Mouse (Mus musculus): Measurements from ENCODE around the gene Map6.

The Map6 gene

DNA sequence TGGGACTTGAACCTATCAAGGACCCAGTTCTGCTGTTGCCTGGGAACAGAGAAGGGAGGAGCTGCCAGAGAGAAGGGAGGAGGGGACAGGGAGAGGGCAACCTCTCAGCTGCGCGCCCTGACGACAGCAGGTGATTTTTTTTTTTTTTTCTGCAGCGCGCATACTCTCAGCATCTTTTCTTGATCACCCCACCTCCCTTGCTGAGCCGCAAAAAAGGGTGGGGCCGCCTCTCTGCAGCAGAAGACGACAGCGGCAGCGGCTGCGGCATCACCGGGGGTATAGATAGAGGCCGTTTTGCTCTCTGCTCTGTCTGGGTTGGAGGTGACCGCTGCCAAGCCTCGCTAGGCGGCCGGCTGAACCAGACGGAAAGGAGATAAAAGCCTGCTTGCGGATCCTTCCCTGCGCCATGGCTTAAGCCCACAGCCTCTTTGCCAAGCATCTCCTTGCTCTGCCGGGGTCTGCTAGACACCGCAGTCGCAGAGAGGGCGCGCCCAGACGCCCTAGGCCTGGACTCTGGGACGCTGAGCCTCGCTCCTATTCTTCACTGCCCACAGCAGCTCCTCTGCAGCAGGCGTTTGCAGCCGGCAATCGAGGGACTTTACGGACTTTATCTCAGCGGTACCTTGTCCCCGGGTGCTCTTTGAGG is at the start of gene Map6:
Gene Map6, plus strand, starts transcription at position 197 of the 646 bp plus-strand sequence.
- DNase-seq, result peak; percentile 84

GRCm38 (mm10) chr7:99224225-99224624 is 43.0 kb upstream of the Map6 start:
- no peak for DNase-seq

- no peak for DNase-seq
Measured at GRCm38 (mm10) chr7:99224648-99225190, 42.5 kb upstream of the Map6 start.

GRCm38 (mm10) chr7:99225421-99225820 is 41.8 kb upstream of the Map6 start:
- DNase-seq, result no peak

DNA sequence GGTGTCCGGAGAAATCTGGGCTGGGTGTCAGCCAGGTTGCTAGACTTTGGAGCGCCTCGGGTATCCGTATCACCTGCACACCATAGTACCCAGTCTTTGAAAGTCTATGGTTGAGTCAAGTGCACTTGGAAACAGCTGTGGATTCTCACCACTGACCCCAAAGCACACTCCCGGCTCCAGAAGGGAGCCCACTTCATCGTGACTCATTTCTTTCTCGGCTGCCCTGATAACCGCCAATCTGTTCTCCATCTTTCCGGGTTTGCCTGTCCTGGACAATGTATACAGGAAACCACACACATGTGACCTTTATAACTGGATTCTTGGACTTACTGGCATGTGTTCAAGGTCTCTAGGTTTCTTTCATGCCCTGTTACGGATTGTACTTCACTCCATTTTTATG is 40.6 kb upstream of the Map6 start:
- no peak for DNase-seq

- no peak for DNase-seq
Measured at GRCm38 (mm10) chr7:99227267-99227666, 40.0 kb upstream of the Map6 start.

DNA sequence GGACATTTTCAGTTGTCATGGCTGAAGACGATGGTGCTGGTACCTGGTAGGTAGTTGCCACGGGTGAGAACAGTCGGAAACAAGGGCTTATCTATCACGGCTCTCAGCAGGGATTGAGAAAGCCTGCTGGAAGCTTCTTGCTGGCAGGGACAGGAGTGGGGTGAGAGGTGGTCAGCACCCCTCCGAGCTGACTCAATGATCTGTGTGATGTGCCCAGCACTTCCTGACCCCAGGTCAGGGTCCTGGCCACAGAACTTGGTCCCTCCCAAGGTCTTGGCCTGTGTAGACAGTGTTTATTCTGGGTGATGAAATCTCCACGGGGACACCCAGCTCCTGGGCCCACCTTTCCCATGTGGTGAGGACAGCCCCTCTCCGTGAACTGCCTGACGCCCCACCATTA is 38.4 kb upstream of the Map6 start:
- no peak for DNase-seq

GRCm38 (mm10) chr7:99229411-99229810 is 37.8 kb upstream of the Map6 start:
- DNase-seq, result no peak

- no peak for DNase-seq
Measured at GRCm38 (mm10) chr7:99230061-99230747, 37.0 kb upstream of the Map6 start.

DNA sequence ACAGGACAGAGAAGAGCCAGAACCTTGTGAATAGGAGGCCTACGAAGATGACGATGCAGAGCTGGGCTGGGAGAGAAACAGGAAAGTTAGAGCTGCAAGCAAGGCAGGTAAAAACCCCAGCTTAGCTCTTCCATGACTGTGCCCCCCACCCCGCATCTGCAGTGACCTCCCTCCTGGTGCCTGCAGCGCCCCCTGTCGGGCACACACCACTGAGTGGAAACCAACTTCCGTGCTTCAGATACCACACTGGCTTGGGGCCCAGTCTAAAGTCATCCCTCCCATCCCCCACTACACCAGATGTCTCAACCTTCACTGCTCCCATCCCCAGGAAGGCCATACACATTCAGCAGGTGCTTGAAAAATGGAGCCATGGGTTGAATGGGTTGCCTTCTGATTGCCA is 34.7 kb upstream of the Map6 start:
- DNase-seq, result no peak

GRCm38 (mm10) chr7:99234916-99235315 is 32.3 kb upstream of the Map6 start:
- no peak for DNase-seq

- no peak for DNase-seq
Measured at GRCm38 (mm10) chr7:99235657-99236056, 31.6 kb upstream of the Map6 start.

- DNase-seq, result no peak
Measured at GRCm38 (mm10) chr7:99236888-99237660, 30.2 kb upstream of the Map6 start.

DNA sequence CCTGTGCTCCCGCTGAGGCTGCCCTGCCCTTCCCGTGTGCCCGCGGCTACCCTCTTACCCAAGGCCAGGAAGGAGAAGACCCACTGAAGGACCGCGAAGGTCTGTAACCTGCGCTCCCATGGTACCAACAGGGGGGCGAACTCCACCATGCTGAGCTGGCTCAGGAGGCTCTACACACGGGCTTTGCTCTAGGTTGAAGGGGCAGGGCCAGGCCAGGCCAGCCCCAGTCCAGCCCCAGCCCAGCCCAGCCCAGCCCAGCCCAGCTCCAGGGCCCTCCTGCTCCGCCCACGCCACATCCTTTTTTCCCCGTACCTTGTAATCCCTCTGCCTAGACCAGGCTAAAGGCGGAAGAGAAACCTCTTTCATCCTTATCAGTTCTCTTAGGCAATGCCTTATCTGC is 28.8 kb upstream of the Map6 start, which contains the start of gene Mogat2:
Gene Mogat2, minus strand, starts transcription at position 203 of the 400 bp plus-strand sequence.
- DNase-seq, result no peak

DNA sequence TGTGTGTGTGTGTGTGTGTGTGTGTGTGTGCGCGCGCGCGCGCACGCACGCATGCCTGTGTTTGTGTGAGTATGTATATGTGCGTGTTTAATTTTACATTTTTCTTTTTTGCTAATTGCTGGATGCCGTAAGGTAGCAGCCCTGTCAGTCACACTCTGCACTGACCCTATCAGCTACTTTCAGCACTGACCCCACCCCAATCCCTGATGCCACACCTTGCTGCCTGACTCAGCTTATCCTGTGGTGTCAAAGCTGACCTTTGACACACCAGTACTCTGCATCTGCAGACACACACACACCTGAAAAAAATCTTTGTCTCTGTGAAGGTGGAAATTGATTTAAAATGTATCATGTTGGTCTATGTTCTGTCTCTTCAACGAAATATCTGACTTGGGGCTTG is 25.1 kb upstream of the Map6 start:
- DNase-seq, result no peak

DNA sequence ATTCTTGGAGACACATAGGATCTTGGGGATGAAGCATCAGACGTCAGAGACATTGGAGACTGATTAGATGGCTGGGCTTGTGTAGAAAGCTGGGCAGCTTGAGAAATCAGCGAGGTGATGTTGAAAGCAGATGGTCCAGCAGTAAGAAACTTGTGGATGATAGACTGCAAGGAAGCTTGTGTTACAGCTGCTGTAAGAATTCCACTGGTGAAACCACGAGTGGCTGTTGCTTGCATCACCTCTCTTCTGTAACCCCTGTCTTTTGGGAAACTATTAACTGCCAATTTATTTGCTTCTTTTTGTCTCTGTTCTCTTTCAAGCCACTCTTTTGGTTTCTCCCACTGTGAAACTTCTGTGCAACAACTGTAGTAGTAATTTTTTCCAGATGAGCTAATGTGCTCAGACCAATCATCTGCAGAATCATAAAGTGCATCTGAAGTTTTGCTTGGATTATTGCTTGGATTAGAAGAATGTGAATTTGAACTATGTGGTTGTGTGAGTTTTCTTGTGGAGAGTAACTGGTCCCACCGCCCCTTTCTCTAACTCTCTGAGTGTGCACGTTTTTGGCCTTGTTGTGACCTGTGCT is 19.0 kb upstream of the Map6 start:
- DNase-seq, result no peak

DNA sequence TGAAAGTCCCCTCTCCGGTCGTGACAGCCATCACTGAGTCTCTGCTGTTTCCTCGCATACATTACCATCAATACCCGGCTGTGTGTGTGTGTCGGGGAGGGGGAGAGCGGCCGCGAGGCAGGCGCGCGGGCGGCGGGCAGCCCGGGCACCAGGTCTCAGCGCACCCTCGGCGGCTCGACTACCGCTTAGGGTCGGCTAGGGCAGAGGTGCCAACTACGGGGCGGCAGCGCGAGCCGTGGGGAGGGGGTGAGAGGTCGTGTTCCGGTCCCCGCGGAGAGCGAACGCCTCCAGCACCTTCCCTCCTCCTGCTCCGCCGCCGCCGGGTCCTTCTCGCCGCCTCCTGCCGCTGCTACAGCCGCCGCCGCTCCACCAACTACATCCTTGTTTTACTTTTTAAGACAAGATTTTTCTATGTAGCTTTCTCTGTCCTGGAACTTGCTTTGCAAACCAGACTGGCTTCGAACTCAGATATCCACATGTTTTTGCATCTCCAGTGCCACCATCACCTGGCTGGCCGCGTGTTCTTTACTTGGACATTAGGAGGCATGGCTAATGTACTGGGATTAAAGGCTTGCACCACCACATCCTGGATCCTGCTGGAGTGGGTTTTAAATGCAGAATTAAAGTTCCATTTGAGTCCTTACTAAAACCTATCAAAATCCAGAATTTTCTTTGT is 18.2 kb upstream of the Map6 start:
- no peak for DNase-seq

GRCm38 (mm10) chr7:99249582-99249911 is 17.7 kb upstream of the Map6 start:
- peak; percentile 31 for DNase-seq

- no peak for DNase-seq
Measured at GRCm38 (mm10) chr7:99250386-99250785, 16.9 kb upstream of the Map6 start.

DNA sequence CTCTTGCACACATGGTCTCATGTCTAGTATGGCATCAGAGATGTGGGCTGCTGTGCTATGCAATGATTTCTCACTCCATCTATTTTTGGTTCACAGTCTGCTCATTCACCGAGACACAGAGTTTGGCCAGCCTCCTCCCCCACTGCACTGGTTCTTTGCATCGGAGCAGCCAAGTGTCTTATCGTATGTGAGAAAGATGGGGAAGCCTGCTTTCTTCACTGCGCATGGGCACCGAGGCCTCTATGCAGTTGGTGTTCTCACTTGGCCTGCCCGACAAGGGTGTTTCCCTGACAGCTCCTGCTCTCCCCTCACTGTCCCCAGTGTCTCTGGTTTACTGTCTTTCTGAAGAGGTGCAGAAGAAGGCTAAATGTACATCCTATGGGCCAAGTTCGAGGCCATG is 12.2 kb upstream of the Map6 start:
- DNase-seq, result no peak

GRCm38 (mm10) chr7:99261900-99262299 is 5.3 kb upstream of the Map6 start:
- no peak for DNase-seq

GRCm38 (mm10) chr7:99263509-99263908 is 3.7 kb upstream of the Map6 start:
- no peak for DNase-seq

- no peak for DNase-seq
Measured at GRCm38 (mm10) chr7:99264597-99264996, 2.6 kb upstream of the Map6 start.
